Mouse (Mus musculus) kidney, adult 9 months (tissue): ENCODE data around the gene Tex37.

Experiments
- DNase-seq: peaks from one replicate; pipeline ENCODE4 v3.0.0; 2022

Gene Tex37

GRCm38 (mm10) chr6:70918827-70919226, at the start of gene Tex37:
Gene Tex37, minus strand, starts transcription at chr6:70918927.
- DNase-seq, result no peak

GRCm38 (mm10) chr6:70968291-70968690, 49.6 kb upstream of the Tex37 start:
- DNase-seq, result no peak

- peak; percentile 9 for DNase-seq
Measured at GRCm38 (mm10) chr6:70967422-70967821, 48.7 kb upstream of the Tex37 start.

GRCm38 (mm10) chr6:70965694-70966093, 47.0 kb upstream of the Tex37 start:
- no peak for DNase-seq

GRCm38 (mm10) chr6:70964116-70964830, 45.5 kb upstream of the Tex37 start:
- DNase-seq, result no peak

- no peak for DNase-seq
Measured at GRCm38 (mm10) chr6:70957341-70957940, 38.7 kb upstream of the Tex37 start.

GRCm38 (mm10) chr6:70956936-70957335, 38.2 kb upstream of the Tex37 start:
- no peak for DNase-seq

GRCm38 (mm10) chr6:70956285-70956912, 37.7 kb upstream of the Tex37 start, which contains the start of gene Foxi3:
Gene Foxi3, plus strand, starts transcription at chr6:70956531.
- peak; percentile 48 for DNase-seq

- peak; percentile 5 for DNase-seq
Measured at GRCm38 (mm10) chr6:70955841-70956240, 37.1 kb upstream of the Tex37 start.

- peak; percentile 9 for DNase-seq
Measured at GRCm38 (mm10) chr6:70955291-70955800, 36.6 kb upstream of the Tex37 start.

- peak; percentile 58 for DNase-seq
Measured at GRCm38 (mm10) chr6:70954040-70954439, 35.3 kb upstream of the Tex37 start.

- no peak for DNase-seq
Measured at GRCm38 (mm10) chr6:70953274-70953673, 34.5 kb upstream of the Tex37 start.

- DNase-seq, result no peak
Measured at GRCm38 (mm10) chr6:70931801-70932200, 13.1 kb upstream of the Tex37 start.

- peak; percentile 39 for DNase-seq
Measured at GRCm38 (mm10) chr6:70921274-70922074, 2.7 kb upstream of the Tex37 start.

GRCm38 (mm10) chr6:70912396-70912765, 6.3 kb downstream of the Tex37 start:
- no peak for DNase-seq

GRCm38 (mm10) chr6:70911668-70912395, 6.9 kb downstream of the Tex37 start:
- no peak for DNase-seq

- DNase-seq, result no peak
Measured at GRCm38 (mm10) chr6:70910285-70910684, 8.4 kb downstream of the Tex37 start.

- DNase-seq, result no peak
Measured at GRCm38 (mm10) chr6:70909572-70909971, 9.2 kb downstream of the Tex37 start.

GRCm38 (mm10) chr6:70903689-70904088, 15.0 kb downstream of the Tex37 start:
- no peak for DNase-seq

- DNase-seq, result no peak
Measured at GRCm38 (mm10) chr6:70899594-70900003, 19.1 kb downstream of the Tex37 start.

- DNase-seq, result no peak
Measured at GRCm38 (mm10) chr6:70898166-70898565, 20.6 kb downstream of the Tex37 start.

- DNase-seq, result no peak
Measured at GRCm38 (mm10) chr6:70887993-70888392, 30.7 kb downstream of the Tex37 start.
